Mouse (Mus musculus) myocyte (in vitro differentiated cells): ENCODE data around the gene Jade3. TPM values are rescaled to one million over a fixed set of nuclear protein-coding genes. Genes with fewer than 3 reads are reported as not detected.

Experiments used
- H3K27me3 ChIP-seq: one replicate; pipeline ENCODE4 v1.6.1; 2011; ENCODE audit not compliant: control insufficient read depth, insufficient read depth, insufficient read length
- H3K36me3 ChIP-seq: one replicate; pipeline ENCODE4 v1.6.1; 2011; ENCODE audit not compliant: control insufficient read depth, insufficient read depth
- H3K4me2 ChIP-seq: one replicate; pipeline ENCODE4 v1.6.1; 2011; ENCODE audit warnings: low read depth, control low read depth
- H3K4me3 ChIP-seq: one replicate; pipeline ENCODE4 v1.5.1; 2011; ENCODE audit warnings: mild to moderate bottlenecking, control low read depth, moderate library complexity
- H3K79me2 ChIP-seq: one replicate; pipeline ENCODE4 v1.6.1; 2011; ENCODE audit not compliant: control insufficient read depth, insufficient read depth
- H3ac ChIP-seq: one replicate; pipeline ENCODE4 v1.6.1; 2011; ENCODE audit not compliant: control insufficient read depth, insufficient read length
- CEBPB ChIP-seq: IDR thresholded peaks from 2 replicates; pipeline ENCODE4 v1.6.1; 2011; ENCODE audit warnings: mild to moderate bottlenecking, moderate library complexity; ENCODE audit not compliant: poor library complexity, insufficient read depth, severe bottlenecking
- E2F4 ChIP-seq: IDR thresholded peaks from one replicate; pipeline ENCODE4 v1.6.1; 2011; ENCODE audit warnings: mild to moderate bottlenecking, control low read depth, moderate library complexity; ENCODE audit not compliant: insufficient read depth
- MAX ChIP-seq: IDR thresholded peaks from one replicate; pipeline ENCODE4 v1.6.1; 2011; ENCODE audit warnings: low read depth, mild to moderate bottlenecking, control low read depth
- MYOD1 ChIP-seq, 3 experiments: IDR thresholded peaks; one replicate each; pipeline ENCODE4 v1.6.1; 2011; ENCODE audit warnings: control low read depth in 2 of 3, low read depth in 2 of 3, mild to moderate bottlenecking in 2 of 3, moderate library complexity in 1 of 3; ENCODE audit not compliant: insufficient read length in 2 of 3, control insufficient read depth in 1 of 3
- MYOG ChIP-seq, 3 experiments: IDR thresholded peaks; one replicate each; pipeline ENCODE4 v1.6.1; 2011; ENCODE audit warnings: control low read depth in 2 of 3, low read depth in 2 of 3, mild to moderate bottlenecking in 2 of 3; ENCODE audit not compliant: insufficient read length in 2 of 3, control insufficient read depth in 1 of 3, insufficient read depth in 1 of 3
- POLR2A ChIP-seq: IDR thresholded peaks from one replicate; pipeline ENCODE4 v1.6.1; 2011; ENCODE audit warnings: low read depth, mild to moderate bottlenecking, control low read depth, moderate library complexity; ENCODE audit not compliant: insufficient read length
- POLR2AphosphoS2 ChIP-seq: IDR thresholded peaks from one replicate; pipeline ENCODE4 v1.6.1; 2011; ENCODE audit warnings: low read depth, control low read depth; ENCODE audit not compliant: insufficient read length
- REST ChIP-seq: IDR thresholded peaks from one replicate; pipeline ENCODE4 v1.6.1; 2011; ENCODE audit warnings: mild to moderate bottlenecking, control low read depth, moderate library complexity; ENCODE audit not compliant: insufficient read depth, insufficient read length
- SRF ChIP-seq: IDR thresholded peaks from one replicate; pipeline ENCODE4 v1.6.1; 2011; ENCODE audit warnings: low read depth; ENCODE audit not compliant: control insufficient read depth, insufficient read length
- TCF12 ChIP-seq: IDR thresholded peaks from one replicate; pipeline ENCODE4 v1.6.1; 2011; ENCODE audit warnings: mild to moderate bottlenecking, control low read depth; ENCODE audit not compliant: poor library complexity, insufficient read depth, severe bottlenecking
- TCF3 ChIP-seq: IDR thresholded peaks from one replicate; pipeline ENCODE4 v1.6.1; 2011; ENCODE audit warnings: low read depth, control low read depth; ENCODE audit not compliant: insufficient read length
- USF1 ChIP-seq: IDR thresholded peaks from one replicate; pipeline ENCODE4 v1.6.1; 2011; ENCODE audit warnings: low read depth, mild to moderate bottlenecking, control low read depth, moderate library complexity
- polyA plus RNA-seq: library from polyadenylated mRNA; unstranded; fragments of >200 nt; fragmentation: generic; extraction: Trizol; gene quantifications from one replicate; pipeline ENCODE4 v1.2.1, GENCODE M21; 2012; ENCODE audit warnings: missing spikeins

Jade3 gene
- polyA plus RNA-seq, 1 experiment = 1.2 TPM

GRCm38 (mm10) chrX:20412221-20412620 is 13.3 kb upstream of the Jade3 start:
- no peak overlapping the region for H3ac ChIP-seq
- TF ChIP-seq TCF3 = no peak
- TF ChIP-seq REST = no peak
- TF ChIP-seq MYOD1 (IDR thresholded peaks at IDR 0.05; ENCODE audit: control insufficient read depth in 1 of 3, insufficient read length in 2 of 3, low read depth in 2 of 3) = no peak
- TF ChIP-seq E2F4 = no peak
- TF ChIP-seq TCF12 = no peak
- no peak for TF ChIP-seq USF1
- TF ChIP-seq CEBPB = no peak
- no peak for TF ChIP-seq POLR2A
- TF ChIP-seq MYOG (IDR thresholded peaks at IDR 0.05; ENCODE audit: control insufficient read depth in 1 of 3, insufficient read depth in 1 of 3, insufficient read length in 2 of 3, low read depth in 2 of 3) = no peak
- TF ChIP-seq POLR2AphosphoS2 = no peak
- TF ChIP-seq SRF = no peak
- no peak for TF ChIP-seq MAX
- H3K27me3 ChIP-seq = no peaks in the 10 kb centered on the region
- no peak overlapping the region for H3K4me3 ChIP-seq
- no peaks in the 10 kb centered on the region for H3K36me3 ChIP-seq
- H3K79me2 ChIP-seq = no peaks in the 10 kb centered on the region
- no peak overlapping the region for H3K4me2 ChIP-seq

GRCm38 (mm10) chrX:20414885-20415622 is 10.4 kb upstream of the Jade3 start:
- Histone ChIP-seq H3K36me3 (no peaks in the 10 kb centered on the region), H3ac (no peak overlapping the region), H3K79me2 (no peaks in the 10 kb centered on the region), H3K27me3 (no peaks in the 10 kb centered on the region), H3K4me3 (no peak overlapping the region), H3K4me2 (no peak overlapping the region)
- TF ChIP-seq POLR2AphosphoS2 (no peak), MYOD1 (IDR thresholded peaks at IDR 0.05; ENCODE audit: control insufficient read depth in 1 of 3, insufficient read length in 2 of 3, low read depth in 2 of 3) (peak in 1 of 3 experiments; percentile 2), MYOG (IDR thresholded peaks at IDR 0.05; ENCODE audit: control insufficient read depth in 1 of 3, insufficient read depth in 1 of 3, insufficient read length in 2 of 3, low read depth in 2 of 3) (peak in 2 of 3 experiments; percentile 28 to 32)

GRCm38 (mm10) chrX:20418461-20418860 is 7.0 kb upstream of the Jade3 start:
- no peak overlapping the region for H3K4me3 ChIP-seq
- H3K36me3 ChIP-seq = no peaks in the 10 kb centered on the region
- H3K79me2 ChIP-seq = no peaks in the 10 kb centered on the region
- TF ChIP-seq POLR2AphosphoS2 = no peak
- no peak for TF ChIP-seq REST
- TF ChIP-seq MYOD1 (IDR thresholded peaks at IDR 0.05; ENCODE audit: control insufficient read depth in 1 of 3, insufficient read length in 2 of 3, low read depth in 2 of 3) = no peak
- no peak for TF ChIP-seq POLR2A
- TF ChIP-seq CEBPB = no peak
- no peak for TF ChIP-seq MYOG (IDR thresholded peaks at IDR 0.05; ENCODE audit: control insufficient read depth in 1 of 3, insufficient read depth in 1 of 3, insufficient read length in 2 of 3, low read depth in 2 of 3)
- TF ChIP-seq TCF3 = no peak
- TF ChIP-seq E2F4 = no peak
- TF ChIP-seq SRF = no peak
- TF ChIP-seq USF1 = no peak
- TF ChIP-seq MAX = no peak
- TF ChIP-seq TCF12 = no peak
- H3K4me2 ChIP-seq = no peak overlapping the region
- H3K27me3 ChIP-seq = no peaks in the 10 kb centered on the region
- no peak overlapping the region for H3ac ChIP-seq

- H3K4me2 ChIP-seq = no peak overlapping the region
- no peak overlapping the region for H3ac ChIP-seq
- TF ChIP-seq MYOD1 (IDR thresholded peaks at IDR 0.05; ENCODE audit: control insufficient read depth in 1 of 3, insufficient read length in 2 of 3, low read depth in 2 of 3) (no peak), REST (no peak), MAX (no peak), MYOG (IDR thresholded peaks at IDR 0.05; ENCODE audit: control insufficient read depth in 1 of 3, insufficient read depth in 1 of 3, insufficient read length in 2 of 3, low read depth in 2 of 3) (no peak), TCF12 (no peak)
- H3K79me2 ChIP-seq = no peaks in the 10 kb centered on the region
- H3K27me3 ChIP-seq = no peaks in the 10 kb centered on the region
- H3K36me3 ChIP-seq = no peaks in the 10 kb centered on the region
- H3K4me3 ChIP-seq = no peak overlapping the region
Observed at GRCm38 (mm10) chrX:20419536-20419935, 6.0 kb upstream of the Jade3 start.

- Histone ChIP-seq H3ac (peak overlapping the region; percentile 60), H3K4me2 (peak overlapping the region; percentile 42), H3K27me3 (no peaks in the 10 kb centered on the region), H3K4me3 (peak overlapping the region; percentile 44), H3K79me2 (peaks cover 9% of the 10 kb centered on the region), H3K36me3 (no peaks in the 10 kb centered on the region)
- TF ChIP-seq POLR2A (no peak), MYOG (IDR thresholded peaks at IDR 0.05; ENCODE audit: control insufficient read depth in 1 of 3, insufficient read depth in 1 of 3, insufficient read length in 2 of 3, low read depth in 2 of 3) (no peak), MYOD1 (IDR thresholded peaks at IDR 0.05; ENCODE audit: control insufficient read depth in 1 of 3, insufficient read length in 2 of 3, low read depth in 2 of 3) (no peak), MAX (no peak), REST (no peak), USF1 (no peak), TCF12 (no peak), SRF (no peak), POLR2AphosphoS2 (no peak), CEBPB (no peak), E2F4 (no peak), TCF3 (no peak)
Observed at GRCm38 (mm10) chrX:20425839-20426449, 456 bp downstream of the Jade3 start.
